Mouse (Mus musculus) embryo, embryonic 10.5 days (tissue): ENCODE results near the gene Chpf.

Experiments
- DNase-seq: peaks from one replicate; pipeline ENCODE4 v3.0.0-alpha.2; 2015; ENCODE audit warnings: low spot score

The Chpf gene

GRCm38 (mm10) chr1:75498897-75499296 lies 19.8 kb upstream of the Chpf start:
- DNase-seq: no peak

- DNase-seq: peak; percentile 78
Observed at GRCm38 (mm10) chr1:75494878-75495548, 15.9 kb upstream of the Chpf start.

GRCm38 (mm10) chr1:75492579-75493170 lies 13.6 kb upstream of the Chpf start:
- no peak for DNase-seq

- no peak for DNase-seq
Observed at GRCm38 (mm10) chr1:75490785-75491551, 11.9 kb upstream of the Chpf start.

GRCm38 (mm10) chr1:75487405-75488161 lies 8.5 kb upstream of the Chpf start:
- DNase-seq: peak; percentile 89

DNA sequence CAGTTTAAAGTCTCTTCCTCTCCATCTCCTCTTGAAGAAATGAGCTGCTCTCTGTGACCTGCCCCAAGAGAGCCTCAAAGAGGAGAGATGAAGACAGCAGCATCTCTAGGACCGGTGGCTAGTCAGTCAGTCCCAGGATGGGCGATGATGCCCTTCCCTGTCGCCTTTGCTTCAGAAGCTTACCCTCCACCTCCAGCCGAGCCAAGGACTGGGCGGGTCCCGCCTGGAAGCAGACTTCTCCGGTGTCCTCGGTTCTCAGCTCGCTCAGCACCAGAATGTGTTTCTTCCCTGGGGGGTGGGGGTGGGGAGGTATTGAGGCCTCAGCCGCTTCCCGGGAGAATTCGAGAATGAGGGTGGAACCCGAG lies 7.9 kb upstream of the Chpf start:
- DNase-seq: no peak

GRCm38 (mm10) chr1:75486561-75486960 lies 7.5 kb upstream of the Chpf start:
- DNase-seq: no peak

GRCm38 (mm10) chr1:75480735-75481134 lies 1.6 kb upstream of the Chpf start:
- DNase-seq: no peak

DNA sequence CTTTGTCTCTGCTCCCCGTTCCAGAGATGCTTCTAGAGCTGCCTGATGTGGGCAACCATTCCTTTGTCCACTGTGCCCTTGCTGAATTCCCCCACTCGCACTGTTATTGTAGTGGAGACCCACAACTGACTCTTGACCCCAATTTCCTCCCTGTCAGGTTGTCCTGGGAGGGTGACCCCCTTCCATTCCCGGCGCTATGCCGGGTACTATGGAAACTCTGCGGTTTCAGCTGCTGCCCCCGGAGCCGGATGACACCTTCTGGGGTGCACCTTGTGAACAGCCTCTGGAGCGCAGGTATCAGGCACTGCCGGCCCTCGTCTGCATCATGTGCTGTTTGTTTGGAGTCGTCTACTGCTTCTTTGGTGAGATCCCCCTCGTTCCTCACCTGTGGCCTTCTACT lies 929 bp upstream of the Chpf start:
- DNase-seq: no peak

DNA sequence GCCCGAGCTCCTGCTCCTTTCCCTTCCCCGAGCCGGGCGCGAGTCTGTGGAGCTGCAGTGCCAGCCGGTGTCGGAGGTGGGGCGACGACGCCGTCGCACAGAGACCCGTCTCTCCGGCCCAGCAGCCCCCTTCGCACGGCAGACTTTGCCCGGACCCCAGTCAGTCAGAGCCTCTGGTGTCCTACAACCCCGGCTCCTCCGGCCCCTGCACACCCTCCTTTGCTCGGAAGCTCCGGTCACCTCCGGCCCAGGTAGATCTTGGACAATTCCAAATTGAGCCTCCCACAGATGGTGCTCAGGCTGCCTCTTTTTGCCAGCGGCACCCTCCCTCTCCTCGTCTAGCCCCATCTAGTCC lies 505 bp upstream of the Chpf start:
- DNase-seq: no peak

GRCm38 (mm10) chr1:75478497-75478896 lies 610 bp downstream of the Chpf start:
- DNase-seq: peak; percentile 57

DNA sequence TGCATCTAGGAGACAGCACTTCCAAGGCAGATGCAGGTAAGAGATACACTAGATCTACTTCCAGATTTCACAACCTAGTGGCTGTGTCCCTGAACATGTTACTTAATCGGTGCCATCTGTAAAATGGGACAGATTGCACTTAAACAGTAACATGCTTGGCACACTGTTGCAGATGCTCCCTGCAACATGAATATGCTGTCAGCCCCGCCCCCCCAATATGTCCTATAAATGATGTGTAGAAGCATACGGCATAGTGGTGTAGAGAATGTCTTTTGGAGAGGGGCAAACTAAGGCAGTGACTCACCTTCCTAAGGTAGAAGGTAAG lies 1.2 kb downstream of the Chpf start:
- no peak for DNase-seq

DNA sequence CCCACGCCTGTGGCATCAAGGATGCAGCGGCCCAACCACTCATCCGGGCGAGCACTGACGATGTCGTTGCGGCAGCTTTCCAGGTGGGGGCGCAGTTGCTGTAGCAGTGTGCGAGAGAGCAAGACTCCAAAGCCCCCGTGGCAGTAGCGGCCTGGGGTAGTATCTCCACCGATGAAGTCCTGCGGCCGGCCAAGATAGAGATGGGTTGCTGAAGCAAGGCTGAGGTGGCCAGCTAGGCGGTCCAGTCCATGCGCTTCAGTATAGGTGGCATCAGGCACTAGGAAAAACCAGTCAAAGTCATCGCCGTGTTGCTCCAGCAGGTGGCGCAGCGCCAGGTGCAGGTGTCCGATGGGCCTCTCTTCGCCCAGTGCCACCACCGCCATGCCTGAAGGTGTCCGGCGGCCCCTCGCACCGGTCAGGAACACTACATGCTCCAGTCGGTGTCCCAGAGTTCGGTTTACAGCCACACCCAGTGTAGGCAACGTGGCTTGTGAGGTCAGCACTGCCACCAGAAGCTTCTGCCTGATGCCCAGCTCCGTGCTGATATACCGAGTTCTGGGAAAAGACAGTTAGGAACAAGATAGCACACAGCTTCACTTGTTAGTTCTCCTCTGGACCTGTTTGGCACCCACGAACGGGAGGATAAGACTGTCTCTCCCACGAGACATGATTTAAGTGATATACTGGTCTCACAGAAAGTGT lies 1.7 kb downstream of the Chpf start:
- peak; percentile 86 for DNase-seq

GRCm38 (mm10) chr1:75476441-75476840 lies 2.7 kb downstream of the Chpf start:
- DNase-seq: no peak

- no peak for DNase-seq
Observed at GRCm38 (mm10) chr1:75469287-75469825, 9.8 kb downstream of the Chpf start.

DNA sequence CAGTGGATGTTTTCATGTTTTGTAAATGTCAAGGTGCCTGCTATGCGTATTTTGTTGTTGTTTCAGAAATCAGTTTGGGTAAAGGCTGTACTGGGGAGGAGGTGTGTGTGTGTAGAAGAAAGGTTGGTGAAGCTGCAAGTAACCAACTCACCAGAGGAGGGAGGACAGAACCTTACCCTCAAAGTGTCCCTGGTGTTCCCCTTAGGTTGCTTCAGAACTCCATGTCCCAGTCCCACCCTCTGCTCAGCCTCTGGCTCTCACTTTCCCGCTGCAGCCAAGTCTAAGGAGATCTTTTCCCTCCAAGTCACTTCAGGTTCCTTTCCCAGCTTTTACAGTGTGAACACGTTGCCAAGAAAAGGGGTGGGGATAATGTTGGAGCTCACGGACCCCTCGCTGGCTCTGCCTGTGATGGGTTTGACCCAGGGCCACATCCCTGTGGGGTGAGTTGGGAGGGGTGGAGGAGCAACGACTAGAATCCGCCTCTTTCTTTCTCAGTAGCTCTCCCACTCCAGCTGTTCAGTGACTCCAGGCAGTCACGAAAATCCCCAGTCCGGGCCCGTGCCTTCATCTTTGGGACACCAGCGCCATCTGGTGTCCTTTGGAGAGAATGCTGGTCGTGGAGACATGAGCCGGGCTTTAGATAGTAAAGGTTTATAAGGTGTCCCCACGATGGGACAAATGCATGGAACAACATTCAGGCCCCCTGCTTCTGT lies 11.7 kb downstream of the Chpf start:
- peak; percentile 95 for DNase-seq

DNA sequence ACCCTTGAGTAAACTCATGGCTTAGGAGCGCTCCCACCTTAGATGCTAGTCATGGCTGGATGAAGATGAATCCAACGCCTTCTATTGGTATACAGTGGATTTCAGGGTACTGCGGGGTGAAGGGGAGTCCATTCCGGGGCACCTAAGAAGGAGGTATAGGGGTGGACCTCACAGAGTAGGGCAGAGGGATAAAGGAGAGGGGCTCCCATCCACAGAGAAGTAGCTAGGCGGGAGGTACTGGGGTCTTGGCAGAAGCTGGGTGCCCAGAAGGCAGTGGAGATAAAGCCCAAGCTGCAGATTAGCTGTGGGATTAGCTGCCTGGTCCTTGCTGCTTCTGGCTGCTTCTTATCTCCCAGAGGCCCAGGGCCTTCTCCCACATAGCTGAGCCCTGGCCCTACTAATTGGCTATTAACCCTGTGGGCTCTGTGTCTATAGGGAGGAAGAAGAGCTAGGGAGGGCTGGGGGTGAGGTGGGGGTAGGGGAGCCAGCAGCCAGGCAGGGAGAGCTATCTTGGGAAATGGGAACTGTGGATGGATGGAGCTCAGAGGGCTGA lies 15.4 kb downstream of the Chpf start:
- no peak for DNase-seq

DNA sequence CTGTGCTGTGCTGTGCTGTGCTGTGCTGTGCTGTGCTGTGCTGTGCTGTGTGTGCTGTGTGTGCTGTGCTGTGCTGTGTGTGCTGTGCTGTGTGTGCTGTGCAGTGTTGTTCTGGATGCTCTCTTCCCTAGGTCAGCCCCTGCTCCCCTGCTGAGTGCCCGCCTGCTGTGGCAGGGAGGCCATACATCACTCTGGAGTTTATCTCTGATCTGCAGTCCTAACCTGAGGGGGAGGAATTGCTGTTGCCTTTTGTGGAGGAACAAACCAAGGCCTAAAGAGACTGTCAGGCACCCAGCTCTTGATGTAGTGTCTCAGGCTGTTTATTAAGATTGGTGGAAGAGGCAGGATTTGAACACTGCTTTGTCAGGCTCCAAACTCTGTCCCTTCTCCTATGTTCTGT lies 16.5 kb downstream of the Chpf start:
- no peak for DNase-seq

DNA sequence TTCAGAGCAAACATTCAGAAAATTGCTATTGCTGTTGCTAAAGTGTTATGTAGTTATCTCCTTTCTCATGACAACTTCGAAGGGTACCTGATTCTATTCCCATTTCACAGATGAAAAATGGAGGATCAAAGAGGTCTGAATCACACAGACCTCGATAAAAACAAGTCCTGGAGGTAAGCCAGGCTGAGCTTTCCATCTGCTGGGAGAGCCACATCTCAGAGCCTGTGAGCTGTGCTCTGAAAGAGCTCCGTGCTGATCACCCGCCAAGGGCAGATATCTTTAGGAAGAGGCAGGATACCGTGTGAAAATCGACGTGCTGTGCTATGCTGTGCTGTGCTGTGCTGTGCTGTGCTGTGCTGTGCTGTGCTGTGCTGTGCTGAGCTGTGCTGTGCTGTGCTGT lies 18.8 kb downstream of the Chpf start:
- no peak for DNase-seq

DNA sequence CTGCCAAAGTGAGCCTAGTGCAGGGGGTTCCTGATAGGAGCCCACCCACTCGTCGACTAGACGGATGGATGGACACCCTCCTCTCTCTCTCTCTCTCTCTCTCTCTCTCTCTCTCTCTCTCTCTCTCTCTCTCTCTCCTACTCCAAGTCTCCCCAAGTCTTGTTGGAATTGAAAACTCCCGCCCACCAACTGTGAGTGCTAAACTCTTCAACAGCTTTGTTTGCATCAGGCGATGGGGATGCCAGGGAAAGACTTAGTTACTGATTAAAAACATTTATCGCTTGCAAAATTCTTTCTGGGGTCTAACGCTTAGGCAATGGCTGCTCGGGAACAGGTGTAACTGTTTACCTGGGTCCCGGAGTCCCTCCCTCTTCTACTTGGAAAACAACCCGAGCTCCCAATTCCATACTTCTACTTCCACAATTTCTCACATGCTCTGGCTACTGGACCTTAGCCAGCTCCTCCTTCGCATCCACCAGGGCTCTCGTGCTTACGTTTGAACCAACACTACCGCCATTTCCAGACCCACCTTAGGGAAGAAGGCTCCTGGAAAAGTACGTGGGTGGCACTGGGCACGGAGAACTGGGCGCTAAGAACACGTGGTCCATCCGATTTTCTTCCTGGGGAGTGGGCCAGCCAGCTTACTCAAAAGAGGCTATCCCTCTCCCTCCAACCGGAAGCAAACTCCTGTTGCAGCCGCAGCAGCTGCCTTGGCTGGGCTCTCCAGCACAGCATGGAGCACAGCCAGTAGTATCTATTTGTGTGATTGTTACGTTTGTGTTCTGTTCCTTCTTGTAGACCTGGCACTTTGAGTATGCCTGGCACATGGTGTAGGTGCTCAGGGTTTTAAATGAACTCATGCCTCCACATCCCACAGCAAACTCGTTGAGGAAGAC lies 20.1 kb downstream of the Chpf start:
- DNase-seq: peak; percentile 45
